Mouse (Mus musculus) erythroid progenitor cell, adult 5-6 weeks (primary cell): Measurements from ENCODE around the gene Plekhs1. TPM values are rescaled to one million over a fixed set of nuclear protein-coding genes. Genes with fewer than 3 reads are reported as not detected.
A peak's percentile ranks its signal among the peaks of the same experiment; 100 is the strongest.

Experiments used
- ATAC-seq: replicated peaks from 2 replicates; pipeline ENCODE4 v1.8.0; 2016; ENCODE audit warnings: moderate number of reproducible peaks, mild to moderate bottlenecking, moderate TSS enrichment, inconsistent platforms; ENCODE audit not compliant: poor library complexity, low FRiP score, severe bottlenecking
- total RNA-seq, 2 experiments: library from RNA; stranded (forward) in 1 of 2; stranded (reverse) in 1 of 2; fragments of 150-400 nt in 1 of 2; fragments of 186-747, 209-891 nt in 1 of 2; gene quantifications; 2 replicates each; pipeline versions ENCODE4 v1.2.3 to v1.2.4; 2015 to 2017; ENCODE audit warnings: low replicate concordance in 2 of 2

The Plekhs1 gene
- total RNA-seq (2015; ENCODE audit: low replicate concordance), result not detected in 2 replicates
- not detected in 2 replicates for total RNA-seq (2017; ENCODE audit: low replicate concordance)

GRCm38 (mm10) chr19:56461522-56462101 is at the start of gene Plekhs1:
Gene Plekhs1, plus strand, starts transcription at chr19:56461640.
- no peak for ATAC-seq

GRCm38 (mm10) chr19:56418404-56418803 is 43.0 kb upstream of the Plekhs1 start:
- no peak for ATAC-seq

GRCm38 (mm10) chr19:56419452-56419851 is 42.0 kb upstream of the Plekhs1 start:
- ATAC-seq, result no peak

GRCm38 (mm10) chr19:56420345-56420744 is 41.1 kb upstream of the Plekhs1 start:
- ATAC-seq, result no peak

GRCm38 (mm10) chr19:56422476-56423338 is 38.7 kb upstream of the Plekhs1 start:
- ATAC-seq, result peak; percentile 59

GRCm38 (mm10) chr19:56423370-56423769 is 38.1 kb upstream of the Plekhs1 start:
- no peak for ATAC-seq

- ATAC-seq, result no peak
Observed at GRCm38 (mm10) chr19:56424606-56425395, 36.6 kb upstream of the Plekhs1 start.

GRCm38 (mm10) chr19:56425492-56425891 is 35.9 kb upstream of the Plekhs1 start:
- ATAC-seq, result no peak

- no peak for ATAC-seq
Observed at GRCm38 (mm10) chr19:56430369-56430768, 31.1 kb upstream of the Plekhs1 start.

- no peak for ATAC-seq
Observed at GRCm38 (mm10) chr19:56432706-56433105, 28.7 kb upstream of the Plekhs1 start.

- ATAC-seq, result no peak
Observed at GRCm38 (mm10) chr19:56433581-56433980, 27.9 kb upstream of the Plekhs1 start.

GRCm38 (mm10) chr19:56436380-56436779 is 25.1 kb upstream of the Plekhs1 start:
- ATAC-seq, result no peak

- no peak for ATAC-seq
Observed at GRCm38 (mm10) chr19:56438357-56439071, 22.9 kb upstream of the Plekhs1 start.

GRCm38 (mm10) chr19:56439072-56439434 is 22.4 kb upstream of the Plekhs1 start:
- ATAC-seq, result peak; percentile 72

GRCm38 (mm10) chr19:56443445-56443844 is 18.0 kb upstream of the Plekhs1 start:
- no peak for ATAC-seq

GRCm38 (mm10) chr19:56448784-56449183 is 12.7 kb upstream of the Plekhs1 start:
- ATAC-seq, result no peak

- ATAC-seq, result no peak
Observed at GRCm38 (mm10) chr19:56449537-56449936, 11.9 kb upstream of the Plekhs1 start.

GRCm38 (mm10) chr19:56450892-56451291 is 10.5 kb upstream of the Plekhs1 start:
- ATAC-seq, result no peak

- no peak for ATAC-seq
Observed at GRCm38 (mm10) chr19:56451867-56452266, 9.6 kb upstream of the Plekhs1 start.

GRCm38 (mm10) chr19:56452421-56452820 is 9.0 kb upstream of the Plekhs1 start:
- no peak for ATAC-seq
